ENCODE assay signal across 8 mouse cellular contexts in the genomic region with DNA sequence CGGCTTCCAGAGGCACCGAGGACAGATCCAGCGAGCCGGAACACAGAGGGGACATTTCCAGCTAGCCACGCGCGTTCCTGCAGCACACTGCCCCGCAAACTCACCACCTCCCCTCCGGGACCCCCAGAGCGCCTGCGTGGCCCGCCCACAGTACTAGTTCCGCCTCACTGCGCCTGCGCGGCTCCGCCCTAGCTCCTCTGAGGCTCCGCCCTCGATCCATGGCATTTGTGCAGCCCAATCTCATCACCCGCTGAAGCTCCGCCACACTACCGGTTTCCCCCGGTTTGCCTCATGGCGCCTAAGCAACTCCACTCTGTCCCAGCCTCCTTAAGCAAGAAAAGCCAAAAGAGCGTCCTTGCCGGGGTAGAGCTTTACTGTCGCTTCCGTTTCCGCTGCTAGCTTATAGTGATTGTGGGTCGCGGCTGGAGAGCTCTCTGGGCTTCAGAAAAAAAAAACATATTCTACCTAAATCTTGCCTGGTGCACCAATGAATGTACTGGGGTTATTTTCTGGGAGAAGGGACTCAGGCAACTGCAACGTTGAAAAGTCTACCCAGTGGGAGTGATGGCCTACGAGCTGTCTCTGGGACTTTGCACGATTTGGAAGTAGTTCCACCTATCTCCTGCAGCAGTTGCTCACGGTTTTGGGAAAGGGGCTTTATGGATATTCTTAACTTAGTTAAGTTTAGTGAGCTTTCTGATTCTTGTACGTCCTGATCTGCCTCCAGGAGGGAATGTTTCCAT. TPM values are rescaled to one million over a fixed set of nuclear protein-coding genes. Genes with fewer than 3 reads are reported as not detected.
DNase-seq lines count a peak whose midpoint lies in the region; ATAC-seq and TF ChIP-seq lines count a peak whose summit lies in the region.

A gene (minus strand): TSS at position 163 of the 743 bp plus-strand sequence.

- peaks cover 18% of the 10 kb centered on the region for H3K27me3 ChIP-seq in Patski
- H3K27me3 ChIP-seq in hindbrain, embryonic 14.5 days (ENCODE audit: control insufficient read depth, insufficient read depth, low read length) = no peaks in the 10 kb centered on the region

- in situ Hi-C loops in Patski (cut with MboI; ENCODE audit: low pct_unique_long_range_greater_than_20kb) = no loop called here

- peaks cover 12% of the 10 kb centered on the region; the same call in 1 of the 2 replicates for H3K4me1 ChIP-seq in hindbrain, embryonic 14.5 days (replicated peaks; ENCODE audit: control insufficient read depth, insufficient read depth, low read length)

- H3K36me3 ChIP-seq in hindbrain, embryonic 14.5 days (replicated peaks; ENCODE audit: control insufficient read depth, insufficient read depth) = no peaks in the 10 kb centered on the region

- peak within 1 kb of the TSS; percentile 89 for H3K27ac ChIP-seq in hindbrain, embryonic 14.5 days

- no peak for TF ChIP-seq CTCF in Patski (IDR thresholded peaks at IDR 0.05)

- H3K9me3 ChIP-seq in hindbrain, embryonic 14.5 days (ENCODE audit: control insufficient read depth, low read length) = no peaks in the 10 kb centered on the region

- CTCF ChIA-PET in Patski (lab: Charles Lee) = interaction anchor here (0.9 kb wide), 1 partner anchor 83 kb away, joined by 3 read pairs; no protein-coding TSS in a partner anchor

- POLR2A ChIA-PET in Patski (lab: Charles Lee) = interaction anchor here (0.6 to 1.1 kb wide), 2 partner anchors 21 to 30 kb away, joined by 3 read pairs; a partner anchor contains a TSS

- WGBS in hindbrain, embryonic 14.5 days = 4% methylated on average over 36 of the region's 36 CpGs

- DNase-seq in Patski (ENCODE audit: low read depth, low spot score) = peak; percentile 61
- DNase-seq in cerebellum, postnatal 14 days = peak; percentile 100
- peak; percentile 98 for DNase-seq in frontal cortex, postnatal 25 days (ENCODE audit: low spot score in 2 of 2)
- peak; percentile 99 for DNase-seq in hindbrain, embryonic 14.5 days (ENCODE audit: low spot score)
- DNase-seq in layer of hippocampus, postnatal 36 days = peak; percentile 99
- DNase-seq in lung, postnatal 36 days = peak; percentile 99
- peak; percentile 97 for DNase-seq in retina, postnatal 1 day
- peak; percentile 98 to 100 for DNase-seq in urinary bladder, adult 18-20 months (ENCODE audit: low spot score in 2 of 2)

- peak within 1 kb of the TSS; percentile 79 for H3K4me3 ChIP-seq in hindbrain, embryonic 14.5 days (replicated peaks; ENCODE audit: low read length)

- H3K9ac ChIP-seq in hindbrain, embryonic 14.5 days = peak within 1 kb of the TSS; percentile 82

- ATAC-seq in Patski = peak; percentile 82
- peak; percentile 96 for ATAC-seq in hindbrain, embryonic 14.5 days (ENCODE audit: low FRiP score)

- peak within 1 kb of the TSS; percentile 91 for H3K4me2 ChIP-seq in hindbrain, embryonic 14.5 days (replicated peaks)

RNA-seq across cellular contexts. Expression of the gene that starts here (rescaled TPM):
- polyA plus RNA-seq in Patski (2021) = 17.5 TPM
- 16.5 and 21.0 TPM in 2 replicates for polyA plus RNA-seq in hindbrain, embryonic 14.5 days (2014; fragmentation: Nextera tagmentation; extraction: Ambion mirVana)
- 10 to 100 TPM; 17.5 to 20.6 TPM for total RNA-seq in layer of hippocampus, postnatal 36 days (2021)

Comparison
In these comparisons a context has a peak if more than half of its experiments do, and no peak if none do; other contexts are left out.
1. Peak in every context shown above with its lines: DNase-seq, ATAC-seq, H3K4me3 ChIP-seq and H3K27ac ChIP-seq.